Mouse (Mus musculus): ENCODE measurements at regions not wholly inside any gene's neighbourhood (a gene's known extent, or its start where the extent isn't known, plus 50 kb on each side); places are given as distances from the start of the nearest gene placed in this dataset.

GRCm38 (mm10) chr17:70909573-70909972, 56.2 kb upstream of the Tgif1 start:
- TF ChIP-seq TAL1 (IDR thresholded peaks at IDR 0.05; ENCODE audit: low read length) (no peak), MYC (IDR thresholded peaks at IDR 0.05; ENCODE audit: low read depth, low read length) (no peak), EP300 (IDR thresholded peaks at IDR 0.05; ENCODE audit: low read depth in 1 of 2, low read length in 2 of 2) (no peak), ZKSCAN1 (IDR thresholded peaks at IDR 0.05; ENCODE audit: low read depth, low read length) (no peak), POLR2A (IDR thresholded peaks at IDR 0.05; ENCODE audit: control insufficient read depth in 1 of 2, insufficient read depth in 1 of 2, low read depth in 1 of 2, low read length in 2 of 2, poor library complexity in 1 of 2) (no peak), POLR2AphosphoS2 (IDR thresholded peaks at IDR 0.05; ENCODE audit: low read length) (no peak), RCOR1 (IDR thresholded peaks at IDR 0.05; ENCODE audit: low read depth, low read length) (no peak), MAFK (IDR thresholded peaks at IDR 0.05; ENCODE audit: borderline replicate concordance, low read depth, low read length) (no peak), CTCF (IDR thresholded peaks at IDR 0.05 in 2 of 3, conservative IDR thresholded peaks at IDR 0.05 in 1 of 3; ENCODE audit: control insufficient read depth in 1 of 3, insufficient read depth in 1 of 3, low read depth in 2 of 3, low read length in 3 of 3, poor library complexity in 1 of 3, severe bottlenecking in 1 of 3) (no peak), MYB (IDR thresholded peaks at IDR 0.05; ENCODE audit: low read depth, low read length) (no peak), GABPA (IDR thresholded peaks at IDR 0.05; ENCODE audit: low read depth, low read length) (no peak)

All from MEL (cell line).